Mouse (Mus musculus) CH12.LX (cell line): Measurements from ENCODE around the gene Zfp827.
"Not testable (repeated sequence)": the region's sequence is repeated elsewhere in the genome, so short reads cannot be mapped to it uniquely, and the experiment has no call there.

Source experiments
- POLR2A ChIP-seq: IDR thresholded peaks from 2 replicates; pipeline ENCODE4 v1.6.1; 2011; ENCODE audit warnings: low read depth, mild to moderate bottlenecking, improper control_type of control experiment, low read length
- POLR2AphosphoS2 ChIP-seq: IDR thresholded peaks from 2 replicates; pipeline ENCODE4 v1.6.1; 2011; ENCODE audit warnings: low read depth, low read length, improper control_type of control experiment
- SIN3A ChIP-seq: IDR thresholded peaks from 2 replicates; pipeline ENCODE4 v1.6.1; 2012; ENCODE audit warnings: low read length, improper control_type of control experiment, inconsistent platforms
- SMC3 ChIP-seq: IDR thresholded peaks from 2 replicates; pipeline ENCODE4 v1.6.1; 2011; ENCODE audit warnings: low read depth, low read length, improper control_type of control experiment
- TBP ChIP-seq: conservative IDR thresholded peaks from 2 replicates; pipeline ENCODE4 v1.6.1; 2011; ENCODE audit warnings: low read depth, low read length, improper control_type of control experiment
- TCF12 ChIP-seq: IDR thresholded peaks from 2 replicates; pipeline ENCODE4 v1.6.1; 2014; ENCODE audit warnings: low read depth, mild to moderate bottlenecking, inconsistent platforms, low read length, improper control_type of control experiment

DNA sequence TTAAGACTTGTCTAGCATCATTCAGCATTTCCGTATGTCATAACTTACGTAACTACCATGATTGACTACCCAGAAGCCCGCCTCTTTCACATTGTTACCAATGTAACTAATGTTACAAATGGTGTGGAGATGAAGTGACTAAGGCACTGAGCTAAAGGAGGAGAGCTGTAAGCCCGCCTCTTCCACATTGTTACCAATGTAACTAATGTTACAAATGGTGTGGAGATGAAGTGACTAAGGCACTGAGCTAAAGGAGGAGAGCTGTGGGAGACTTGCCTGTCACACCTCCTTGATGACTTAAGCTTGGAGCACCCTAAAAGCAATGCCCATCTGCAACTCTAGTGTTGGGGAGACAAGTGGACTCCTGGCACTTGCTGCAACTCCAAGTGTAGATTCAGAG lies 100.3 kb downstream of the Zfp827 start:
- not testable (repeated sequence) for TF ChIP-seq POLR2AphosphoS2, SMC3, SIN3A, POLR2A, TCF12, TBP
